Mouse (Mus musculus) neural tube, embryonic 11.5 days (tissue): ENCODE results near the gene Sema3f. TPM values are rescaled to one million over a fixed set of nuclear protein-coding genes. Genes with fewer than 3 reads are reported as not detected.

Source experiments
- ATAC-seq: fragments of 200-750 bp; cut with Nextera tagmentation; 2 replicates; pipeline ENCODE4 v1.8.0; 2017; ENCODE audit warnings: moderate number of reproducible peaks, mild to moderate bottlenecking, moderate TSS enrichment, moderate library complexity; ENCODE audit not compliant: insufficient read depth, low FRiP score, low TSS enrichment
- DNase-seq: peaks from one replicate; pipeline ENCODE4 v3.0.0-alpha.2; 2015; ENCODE audit warnings: low spot score
- H3K27ac ChIP-seq: fragments of 300-500 bp; sonication (generic); 2 replicates; pipeline ENCODE4 v1.5.1; 2014; ENCODE audit warnings: low read depth, mild to moderate bottlenecking, low read length
- H3K27me3 ChIP-seq: fragments of 300-500 bp; sonication (generic); 2 replicates; pipeline ENCODE4 v1.6.1; 2014; ENCODE audit warnings: mild to moderate bottlenecking, low read length, mixed read lengths; ENCODE audit not compliant: control insufficient read depth, insufficient read depth
- H3K36me3 ChIP-seq: fragments of 300-500 bp; sonication (generic); 2 replicates; pipeline ENCODE4 v1.6.1; 2014; ENCODE audit warnings: mild to moderate bottlenecking, low read length, moderate library complexity, mixed read lengths; ENCODE audit not compliant: control insufficient read depth, insufficient read depth
- H3K4me1 ChIP-seq: fragments of 300-500 bp; sonication (generic); 2 replicates; pipeline ENCODE4 v1.6.1; 2014; ENCODE audit warnings: low read length, mixed read lengths; ENCODE audit not compliant: control insufficient read depth, insufficient read depth
- H3K4me2 ChIP-seq: fragments of 300-500 bp; sonication (generic); 2 replicates; pipeline ENCODE4 v1.6.1; 2014; ENCODE audit warnings: low read depth, mild to moderate bottlenecking, moderate library complexity
- H3K4me3 ChIP-seq: fragments of 300-500 bp; sonication (generic); 2 replicates; pipeline ENCODE4 v1.5.1; 2014; ENCODE audit warnings: low read depth, low read length
- H3K9ac ChIP-seq: fragments of 300-500 bp; sonication (generic); 2 replicates; pipeline ENCODE4 v1.6.1; 2014; ENCODE audit warnings: mild to moderate bottlenecking, low read length
- H3K9me3 ChIP-seq: fragments of 300-500 bp; sonication (generic); 2 replicates; pipeline ENCODE4 v1.6.1; 2016; ENCODE audit warnings: low read length; ENCODE audit not compliant: control insufficient read depth
- WGBS: fragments of 180-500 bp; shearing (Covaris S2); extraction: QIAGEN DNeasy Blood & Tissue Kit; methylation state at CpG from one replicate; pipeline ENCODE4 v1.1.7; 2014; 5-methylcytosine and 5-hydroxymethylcytosine counted together
- polyA plus RNA-seq: library from polyadenylated mRNA; unstranded; fragments of >200 nt; fragmentation: Nextera tagmentation; extraction: Ambion mirVana; gene quantifications from 2 replicates; pipeline ENCODE4 v1.2.1, GENCODE M21; 2014

Sema3f gene
- polyA plus RNA-seq, 1 experiment from 2014 or later, result 15.3 TPM

- peak; percentile 55 for DNase-seq
- no peak overlapping the region for H3K4me3 ChIP-seq
- 3% methylated on average over 11 of the region's 11 CpGs for WGBS
Observed at GRCm38 (mm10) chr9:107723794-107724531, 13.7 kb upstream of the Sema3f start.

GRCm38 (mm10) chr9:107723292-107723691, 13.0 kb upstream of the Sema3f start:
- H3K9ac ChIP-seq, result no peak overlapping the region
- no peaks in the 10 kb centered on the region for H3K36me3 ChIP-seq
- 29% methylated on average over 6 of the region's 6 CpGs for WGBS
- H3K4me2 ChIP-seq, result no peak overlapping the region
- DNase-seq, result no peak
- peaks cover 21% of the 10 kb centered on the region for H3K4me1 ChIP-seq
- no peak overlapping the region for H3K4me3 ChIP-seq
- H3K27me3 ChIP-seq, result no peaks in the 10 kb centered on the region
- H3K9me3 ChIP-seq, result no peaks in the 10 kb centered on the region
- peak overlapping the region; percentile 37 for H3K27ac ChIP-seq
- no peak for ATAC-seq

More at GRCm38 (mm10) chr9:107723794-107724531, 13.7 kb upstream of the Sema3f start:
- H3K9me3 ChIP-seq, result no peaks in the 10 kb centered on the region
- H3K9ac ChIP-seq, result peak overlapping the region; percentile 12; the same call in 1 of the 2 replicates
- H3K27ac ChIP-seq, result peak overlapping the region; percentile 37
- H3K36me3 ChIP-seq, result no peaks in the 10 kb centered on the region
- no peak overlapping the region for H3K4me2 ChIP-seq
- peaks cover 21% of the 10 kb centered on the region for H3K4me1 ChIP-seq
- H3K27me3 ChIP-seq, result no peaks in the 10 kb centered on the region
- no peak for ATAC-seq

GRCm38 (mm10) chr9:107718781-107719540, 8.7 kb upstream of the Sema3f start:
- Histone ChIP-seq H3K27me3 (no peaks in the 10 kb centered on the region), H3K9ac (no peak overlapping the region), H3K27ac (no peak overlapping the region), H3K9me3 (no peaks in the 10 kb centered on the region), H3K36me3 (no peaks in the 10 kb centered on the region), H3K4me2 (no peak overlapping the region), H3K4me3 (no peak overlapping the region), H3K4me1 (peaks cover 20% of the 10 kb centered on the region)
- no peak for ATAC-seq
- DNase-seq, result no peak
- 90% methylated on average over 10 of the region's 10 CpGs for WGBS

GRCm38 (mm10) chr9:107716951-107717350, 6.7 kb upstream of the Sema3f start:
- Histone ChIP-seq H3K4me3 (no peak overlapping the region), H3K27me3 (no peaks in the 10 kb centered on the region), H3K4me2 (no peak overlapping the region), H3K9me3 (no peaks in the 10 kb centered on the region), H3K9ac (no peak overlapping the region), H3K36me3 (no peaks in the 10 kb centered on the region), H3K27ac (no peak overlapping the region), H3K4me1 (peaks cover 9% of the 10 kb centered on the region)
- DNase-seq (no peak), ATAC-seq (no peak)
- WGBS, result 31% methylated on average over 6 of the region's 6 CpGs

- no peak overlapping the region for H3K27ac ChIP-seq
- no peak for ATAC-seq
Observed at GRCm38 (mm10) chr9:107715632-107716031, 5.4 kb upstream of the Sema3f start.

GRCm38 (mm10) chr9:107714221-107714952, 4.1 kb upstream of the Sema3f start:
- no peaks in the 10 kb centered on the region for H3K9me3 ChIP-seq
- H3K4me2 ChIP-seq, result no peak overlapping the region
- H3K4me3 ChIP-seq, result no peak overlapping the region
- H3K36me3 ChIP-seq, result no peaks in the 10 kb centered on the region
- H3K27ac ChIP-seq, result 0 out of 2 replicates have a peak overlapping the region, but pooled peaks have one; percentile 42
- H3K4me1 ChIP-seq, result peaks cover 13% of the 10 kb centered on the region
- H3K9ac ChIP-seq, result no peak overlapping the region
- 19% methylated on average over 12 of the region's 12 CpGs for WGBS
- DNase-seq (no peak), ATAC-seq (no peak)
- H3K27me3 ChIP-seq, result peaks cover 8% of the 10 kb centered on the region

More at GRCm38 (mm10) chr9:107715632-107716031, 5.4 kb upstream of the Sema3f start:
- Histone ChIP-seq H3K4me3 (no peak overlapping the region), H3K4me1 (peaks cover 9% of the 10 kb centered on the region), H3K9me3 (no peaks in the 10 kb centered on the region), H3K36me3 (no peaks in the 10 kb centered on the region), H3K27me3 (peaks cover 1% of the 10 kb centered on the region; the same call in 1 of the 2 replicates), H3K9ac (no peak overlapping the region), H3K4me2 (no peak overlapping the region)
- WGBS, result 74% methylated on average over 2 of the region's 2 CpGs
- DNase-seq, result no peak

GRCm38 (mm10) chr9:107709096-107709696, 1.1 kb downstream of the Sema3f start:
- under 1% methylated on average over 38 of the region's 55 CpGs for whole genome bisulfite sequencing
- peak overlapping the region; percentile 88 for H3K9ac ChIP-seq
- H3K27me3 ChIP-seq, result peaks cover 31% of the 10 kb centered on the region
- peak overlapping the region; percentile 56 for H3K4me3 ChIP-seq
- no peaks in the 10 kb centered on the region for H3K9me3 ChIP-seq
- ATAC-seq, result peak; percentile 11; the same call in 1 of the 2 replicates
- H3K4me1 ChIP-seq, result peaks cover 22% of the 10 kb centered on the region
- H3K4me2 ChIP-seq, result peak overlapping the region; percentile 97
- no peaks in the 10 kb centered on the region for H3K36me3 ChIP-seq
- H3K27ac ChIP-seq, result peak overlapping the region; percentile 79
- no peak for DNase-seq

- under 1% methylated on average over 21 of the region's 21 CpGs for WGBS
- no peak for DNase-seq
Observed at GRCm38 (mm10) chr9:107708439-107709095, 1.7 kb downstream of the Sema3f start.

More at GRCm38 (mm10) chr9:107708439-107709095, 1.7 kb downstream of the Sema3f start:
- H3K36me3 ChIP-seq, result no peaks in the 10 kb centered on the region
- no peaks in the 10 kb centered on the region for H3K9me3 ChIP-seq
- H3K4me1 ChIP-seq, result peaks cover 18% of the 10 kb centered on the region
- peak overlapping the region; percentile 88 for H3K9ac ChIP-seq
- peaks cover 31% of the 10 kb centered on the region for H3K27me3 ChIP-seq
- peak overlapping the region; percentile 97 for H3K4me2 ChIP-seq
- peak overlapping the region; percentile 56 for H3K4me3 ChIP-seq
- ATAC-seq, result no peak
- no peak overlapping the region; the same call in 1 of the 2 replicates for H3K27ac ChIP-seq
